Mouse (Mus musculus): ENCODE results near the gene Mdn1.

Mdn1 gene

DNA sequence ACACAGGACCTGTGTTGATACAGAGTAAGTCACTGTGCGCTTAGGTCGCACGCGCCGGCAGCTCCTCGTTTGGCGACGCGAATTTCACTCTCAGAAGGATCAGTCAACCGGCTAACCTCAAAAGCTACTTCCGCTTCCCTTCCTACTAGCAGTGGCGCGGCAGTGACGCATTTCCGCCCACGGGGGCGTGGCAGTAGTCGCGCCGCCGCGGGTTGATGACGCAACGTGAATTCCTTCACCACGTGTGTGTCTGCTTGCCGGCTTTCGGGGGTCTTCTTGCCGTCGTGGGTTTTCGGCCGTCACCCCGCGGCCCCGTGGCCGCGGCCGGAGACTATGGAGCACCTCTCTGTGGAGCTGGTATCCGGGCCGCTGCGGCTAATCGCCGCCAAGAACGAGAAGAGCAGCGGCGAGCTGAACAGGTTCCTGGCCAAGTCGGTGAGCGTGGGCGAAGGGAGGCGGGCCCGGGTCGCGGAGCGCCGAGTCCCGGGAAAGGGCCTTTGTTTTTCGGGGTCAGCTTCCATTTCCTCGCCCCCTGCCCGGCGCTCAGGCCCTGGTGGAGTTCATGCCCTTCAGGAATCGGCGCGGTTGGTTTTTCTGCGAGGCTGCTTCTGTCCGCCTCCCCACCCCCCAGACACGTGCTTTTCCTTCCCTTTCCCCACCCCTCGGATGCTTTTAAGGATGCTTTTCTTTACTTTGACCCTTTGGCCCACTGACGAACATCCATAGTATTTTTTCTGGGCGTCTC is at the start of gene Mdn1:
Gene Mdn1 (plus strand): TSS at position 202 of the 745 bp plus-strand sequence.
- peak; percentile 95 for DNase-seq (ENCODE audit: low read depth, low spot score)

DNA sequence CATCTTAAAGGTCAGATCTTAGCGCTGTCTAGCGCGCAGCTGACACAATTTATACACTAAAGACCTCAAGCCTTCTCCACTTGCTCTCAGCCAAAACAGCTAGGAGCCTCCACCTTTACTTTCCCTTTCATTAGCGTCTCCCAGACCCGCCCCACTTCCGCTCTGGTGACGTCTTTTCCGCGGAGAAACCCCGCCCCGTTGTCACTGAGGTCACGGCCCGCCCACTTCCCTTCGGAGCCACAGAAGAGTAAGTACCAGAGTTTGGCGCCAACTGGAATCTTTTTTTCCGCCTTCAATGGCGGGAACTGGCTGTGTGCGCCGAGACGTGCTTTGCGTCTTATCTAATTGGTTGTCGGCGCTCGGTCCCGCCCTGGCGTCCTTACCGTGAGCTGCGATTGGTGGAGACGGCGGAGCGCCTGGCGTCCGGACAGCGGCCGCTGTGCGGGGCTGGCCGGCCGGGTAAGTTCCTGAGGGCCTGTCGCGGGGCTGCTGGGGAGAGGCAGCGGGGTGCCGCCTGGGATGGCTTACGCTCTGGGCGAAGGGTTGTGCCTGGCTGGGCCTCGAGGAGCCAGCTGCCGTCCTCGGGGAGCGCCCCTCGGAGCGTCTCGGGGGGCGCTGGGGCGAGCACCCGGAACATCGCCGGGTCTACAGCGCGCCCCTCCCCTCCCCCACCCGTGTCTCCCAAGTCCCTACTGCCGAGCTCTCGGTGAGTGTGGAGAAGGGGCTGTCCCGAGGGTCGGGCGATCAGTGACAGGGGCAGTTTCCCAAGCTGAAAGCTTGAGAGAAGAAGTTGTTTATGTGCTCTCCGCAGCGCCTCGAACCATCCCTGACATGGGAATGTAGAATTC is 41.7 kb upstream of the Mdn1 start, which contains the start of gene Casp8ap2:
Gene Casp8ap2 (plus strand): TSS at position 418 of the 848 bp plus-strand sequence.
- DNase-seq (ENCODE audit: low read depth, low spot score): peak; percentile 99

DNA sequence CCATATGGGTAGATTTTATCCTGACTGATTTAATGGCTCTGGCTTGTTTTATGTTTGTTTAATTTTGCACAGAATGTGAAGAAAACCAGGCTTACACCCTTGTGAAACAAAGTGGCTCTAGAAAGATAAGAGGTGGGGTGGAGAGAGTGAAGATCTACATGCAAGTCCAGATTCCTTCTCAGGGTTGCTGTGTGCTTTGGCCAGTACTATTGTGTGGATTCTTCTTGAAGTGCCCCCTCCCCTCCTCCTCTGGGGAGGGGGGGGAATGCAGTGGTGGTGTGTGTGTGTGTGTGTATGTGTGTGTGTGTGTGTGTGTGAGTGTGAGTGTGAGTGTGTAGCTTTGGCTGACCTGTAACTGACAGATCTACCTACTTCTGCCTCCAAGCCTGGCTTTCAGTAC is 35.3 kb upstream of the Mdn1 start:
- no peak for DNase-seq (ENCODE audit: low read depth, low spot score)

DNA sequence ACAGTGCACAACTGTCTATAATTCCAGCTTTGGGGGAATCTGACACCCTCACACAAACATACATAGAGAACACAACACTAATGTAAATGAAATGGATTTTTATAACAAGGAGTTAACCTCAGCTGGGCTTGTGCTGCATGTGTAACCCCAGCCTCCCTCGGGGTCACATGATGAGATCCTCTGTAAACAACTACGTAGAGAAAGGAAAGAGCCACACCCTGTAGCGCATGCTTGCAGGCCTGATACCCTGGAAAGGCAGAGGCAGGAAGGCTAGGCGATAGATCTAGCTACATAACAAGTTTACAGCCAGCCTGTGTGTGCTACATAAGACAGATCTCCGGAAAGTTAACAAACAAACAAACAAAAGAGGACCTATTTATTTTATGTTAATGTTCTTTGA is 5.2 kb upstream of the Mdn1 start:
- no peak for DNase-seq (ENCODE audit: low read depth, low spot score)

DNA sequence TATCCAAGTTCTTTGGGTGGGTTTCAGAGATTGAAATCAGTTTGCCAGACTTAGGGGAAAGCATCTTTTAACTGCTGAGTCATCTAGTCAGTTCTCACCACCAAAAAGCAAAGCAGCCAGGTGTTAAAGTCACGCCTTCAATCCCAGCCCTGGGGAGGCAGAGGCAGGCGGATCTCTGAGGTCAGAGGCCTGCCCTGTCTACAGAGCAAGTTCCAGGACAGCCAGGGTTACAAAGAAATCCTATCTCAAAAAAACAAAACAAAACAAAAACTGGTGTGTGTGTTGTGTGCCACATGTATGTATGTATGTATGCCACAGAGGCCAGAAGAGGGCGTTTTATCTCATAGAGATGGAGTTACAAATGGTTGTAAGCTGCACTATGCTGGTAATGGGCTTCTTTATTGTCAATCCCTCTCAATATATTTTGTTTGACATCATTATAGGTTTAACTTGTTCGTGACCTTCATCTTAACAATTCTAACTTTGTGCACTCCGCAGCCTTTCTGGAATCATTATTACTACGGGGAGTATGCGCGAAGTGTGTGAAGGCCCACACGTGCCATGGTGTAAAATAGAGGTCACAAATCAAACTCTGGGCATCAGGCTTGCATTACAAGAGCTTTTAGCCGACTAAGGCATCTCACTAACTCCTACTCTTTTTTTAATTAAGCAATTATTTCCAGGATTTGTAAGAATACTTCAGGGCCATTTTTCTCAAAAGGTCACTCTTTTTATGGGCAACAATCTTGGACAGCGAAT is 594 bp upstream of the Mdn1 start:
- DNase-seq (ENCODE audit: low read depth, low spot score): no peak

DNA sequence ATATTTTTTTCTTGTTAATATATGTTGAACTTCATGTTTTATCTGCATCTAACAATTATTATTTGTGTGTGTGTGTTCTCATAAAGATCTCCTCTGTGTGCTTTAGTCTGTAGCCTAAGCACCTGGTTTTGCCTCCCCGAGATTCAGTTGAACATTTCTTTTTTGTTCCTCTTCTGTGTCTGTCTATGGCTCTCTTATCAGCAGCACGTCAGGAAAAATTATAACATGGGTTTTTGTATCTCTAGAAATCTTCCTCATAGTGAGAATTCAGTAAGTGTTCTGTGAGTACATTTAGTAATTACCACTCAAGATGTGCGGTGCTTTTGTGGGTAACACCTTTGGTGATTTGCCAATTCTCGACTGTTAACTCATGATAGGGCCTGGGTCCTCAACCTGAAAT is 8.9 kb downstream of the Mdn1 start:
- no peak for DNase-seq (ENCODE audit: low read depth, low spot score)

DNA sequence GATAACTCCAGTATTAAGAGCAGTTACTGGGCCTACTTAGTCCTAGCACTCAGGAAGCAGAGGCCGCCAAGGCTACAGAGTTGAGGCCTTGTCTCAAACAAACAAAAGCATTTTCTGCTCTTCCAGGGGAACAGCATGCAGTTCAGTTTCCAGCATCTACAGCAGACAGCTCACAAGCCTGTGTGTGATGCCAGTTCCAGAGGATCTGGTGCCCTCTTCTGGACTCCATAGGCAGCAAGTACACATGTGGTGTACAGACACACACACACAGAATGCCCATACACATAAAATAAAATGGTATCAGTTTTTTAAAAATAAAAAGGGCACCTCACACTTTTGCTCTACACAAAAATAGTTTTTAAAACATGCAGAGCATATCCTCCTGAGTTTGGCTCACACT is 11.4 kb downstream of the Mdn1 start:
- DNase-seq (ENCODE audit: low read depth, low spot score): no peak

DNA sequence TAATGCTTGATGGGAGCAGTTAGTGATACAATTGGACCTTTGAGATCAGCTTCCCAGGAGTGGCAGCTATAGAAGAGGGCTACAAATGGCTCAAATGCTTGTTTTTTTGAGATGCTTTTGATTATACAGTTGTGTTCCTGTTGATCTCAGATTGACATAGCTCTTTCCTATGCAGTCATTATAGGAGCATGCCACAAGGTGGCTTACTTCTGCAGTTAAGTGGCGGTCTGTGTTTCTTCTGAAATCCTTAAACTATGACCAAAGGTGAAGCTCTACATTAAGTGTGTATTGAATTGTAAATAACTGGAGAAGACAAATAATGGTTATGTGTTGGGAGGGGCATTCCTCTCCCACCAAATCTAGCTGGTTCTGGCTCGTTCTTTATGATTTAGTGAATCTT is 12.9 kb downstream of the Mdn1 start:
- DNase-seq (ENCODE audit: low read depth, low spot score): no peak

DNA sequence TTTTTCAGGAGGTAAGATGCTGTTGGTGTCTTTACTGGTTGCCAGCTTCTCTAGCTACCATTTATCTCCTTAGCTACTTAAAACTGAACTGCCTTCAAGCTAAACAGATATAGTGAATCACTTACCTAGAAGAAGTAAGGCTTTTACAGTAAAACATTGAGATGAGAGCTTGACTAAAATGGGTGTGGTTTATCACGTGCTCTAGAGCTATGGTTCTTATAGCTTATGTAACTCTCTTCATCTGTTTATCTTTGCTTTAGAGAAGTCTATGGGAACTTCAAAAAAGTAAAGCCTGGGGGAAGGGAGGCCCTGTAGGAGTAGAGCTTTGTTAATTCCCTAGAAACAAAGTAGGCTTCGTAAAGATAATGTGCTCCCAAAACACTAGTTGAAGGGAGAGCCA is 17.1 kb downstream of the Mdn1 start:
- DNase-seq (ENCODE audit: low read depth, low spot score): no peak

DNA sequence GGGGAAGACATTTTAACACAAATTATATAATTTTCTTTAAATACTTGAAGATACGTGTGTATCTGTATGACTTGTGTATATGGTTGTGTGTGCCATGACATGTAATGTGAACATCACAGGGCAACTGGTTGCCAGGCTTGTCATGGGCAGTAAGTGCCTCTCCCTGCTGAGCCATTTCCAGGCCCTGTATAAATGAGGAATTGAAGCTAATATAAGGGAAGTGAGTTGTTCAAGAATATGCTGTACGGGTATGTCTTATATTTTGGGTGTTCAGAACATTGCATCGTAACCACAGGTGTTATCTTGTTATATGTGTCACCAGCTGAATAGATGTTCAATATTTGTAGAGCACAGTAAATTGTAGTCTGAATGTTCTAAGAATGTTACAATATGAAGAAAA is 20.6 kb downstream of the Mdn1 start:
- no peak for DNase-seq (ENCODE audit: low read depth, low spot score)

DNA sequence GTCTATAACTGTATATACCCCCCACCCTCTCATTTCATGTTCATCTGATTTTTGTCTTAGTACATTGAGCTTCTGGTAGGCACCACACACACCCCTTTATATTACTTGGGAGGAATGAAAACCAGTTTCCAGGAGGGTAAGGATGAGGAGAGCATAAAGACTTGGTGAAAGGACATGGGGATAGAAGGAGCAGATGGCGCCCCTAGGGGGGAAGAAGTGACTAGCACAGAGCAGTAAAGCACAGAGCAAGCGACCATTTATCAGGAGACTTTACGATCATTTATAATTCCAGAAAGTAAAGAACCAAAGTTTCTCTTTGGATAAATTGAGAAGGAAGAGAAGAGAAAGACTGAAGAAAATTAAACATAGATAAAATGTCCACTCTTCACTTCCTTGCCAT is 23.9 kb downstream of the Mdn1 start:
- DNase-seq (ENCODE audit: low read depth, low spot score): peak; percentile 5

DNA sequence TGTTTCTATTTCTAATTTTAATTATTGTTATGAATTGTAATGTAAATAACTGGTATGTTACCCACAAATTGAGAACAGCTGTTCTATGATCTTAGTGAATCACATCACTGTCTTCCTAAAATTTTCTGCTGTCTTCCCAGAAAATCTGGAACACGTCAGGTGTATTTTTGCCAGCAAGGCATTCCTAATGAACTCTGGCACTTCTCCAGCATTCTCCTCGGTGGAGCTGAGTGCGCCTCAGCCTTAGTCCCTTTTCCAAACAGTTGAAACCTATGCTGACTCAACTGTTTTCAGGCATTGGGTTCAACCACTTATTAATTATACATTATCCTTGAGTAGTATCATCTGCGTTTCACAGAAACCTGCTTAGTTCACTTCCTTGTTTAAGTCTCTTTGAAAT is 25.6 kb downstream of the Mdn1 start:
- no peak for DNase-seq (ENCODE audit: low read depth, low spot score)

DNA sequence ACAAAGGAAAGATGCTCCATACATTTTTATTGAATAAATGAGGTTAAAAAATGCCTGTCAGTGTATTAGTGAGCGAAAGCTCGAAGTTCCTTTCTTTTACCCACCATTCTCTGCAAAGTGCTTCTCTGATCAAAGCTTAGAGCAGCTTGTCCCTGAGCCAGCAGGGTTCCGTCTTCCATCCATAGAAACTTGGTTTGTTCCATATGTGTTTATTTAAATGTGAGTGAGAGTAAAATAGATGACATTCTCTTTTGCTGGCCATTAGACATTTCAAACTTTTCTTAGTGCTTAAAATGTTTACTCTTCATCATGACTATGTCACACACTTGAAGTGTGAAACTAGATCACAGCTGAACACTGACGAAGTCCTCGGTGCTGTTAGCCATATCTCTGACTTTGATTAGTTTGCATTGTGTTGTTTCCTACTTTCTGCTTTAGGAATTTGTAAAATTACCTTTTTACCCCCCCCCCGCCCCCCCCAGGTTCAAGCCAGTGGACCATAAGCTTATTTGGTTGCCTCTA is 26.2 kb downstream of the Mdn1 start:
- DNase-seq (ENCODE audit: low read depth, low spot score): no peak

DNA sequence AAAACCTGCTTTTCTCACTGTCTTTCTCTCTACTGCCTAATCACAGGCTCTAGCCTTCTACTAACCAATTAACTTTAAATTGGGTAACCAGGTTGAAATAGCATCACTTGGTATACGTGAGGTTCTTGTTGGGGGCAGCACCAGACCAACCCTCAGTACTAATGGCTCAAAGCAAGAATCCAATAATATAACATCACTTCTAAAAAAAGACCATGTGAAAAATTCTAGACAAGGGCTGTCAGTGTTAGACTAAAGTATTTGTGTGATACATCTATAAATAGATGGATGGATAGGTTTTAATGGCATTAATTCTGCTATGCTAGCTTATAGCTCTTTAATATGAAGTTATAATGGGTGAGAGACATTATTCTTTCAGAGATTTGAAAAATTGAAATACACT is 60.8 kb downstream of the Mdn1 start:
- DNase-seq (ENCODE audit: low read depth, low spot score): no peak

DNA sequence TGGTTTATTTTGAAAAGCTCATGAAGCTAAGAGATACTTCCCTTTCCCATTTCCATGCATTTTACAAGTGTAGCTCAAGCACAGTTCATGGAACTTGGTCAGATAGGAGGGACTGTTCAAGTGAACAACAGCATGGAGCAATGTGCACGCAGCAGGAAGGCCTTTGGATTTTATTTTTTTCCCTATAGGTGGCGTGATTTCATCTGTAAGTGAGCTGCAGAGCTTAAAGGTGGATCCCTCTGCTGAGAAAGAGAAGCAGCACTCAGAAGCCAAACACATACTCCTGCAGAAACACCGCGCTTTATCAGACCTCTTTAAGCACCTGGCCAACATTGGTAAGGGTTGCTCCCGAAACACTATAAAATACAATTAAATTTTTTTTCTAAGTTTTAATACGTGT is 88.5 kb downstream of the Mdn1 start:
- no peak for DNase-seq (ENCODE audit: low read depth, low spot score)

DNA sequence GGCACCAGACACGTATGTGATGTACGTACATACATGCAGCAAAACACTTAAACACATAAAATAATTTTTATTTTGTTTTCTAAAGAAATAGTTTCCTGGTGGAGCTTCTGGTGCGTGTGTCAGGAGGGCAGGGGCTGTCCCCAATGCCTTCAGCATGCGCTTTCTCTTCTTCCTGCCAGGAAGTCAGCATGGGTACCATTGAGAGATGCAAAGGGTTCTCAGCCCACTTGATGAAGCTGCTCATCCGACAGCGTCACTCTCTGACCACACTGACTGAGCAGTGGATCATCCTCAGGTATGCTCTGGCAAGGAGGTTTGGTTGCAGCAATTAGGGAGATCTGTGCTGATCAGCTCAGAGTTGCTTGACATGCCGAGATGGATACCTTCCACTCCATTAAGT is 91.5 kb downstream of the Mdn1 start:
- DNase-seq (ENCODE audit: low read depth, low spot score): no peak

DNA sequence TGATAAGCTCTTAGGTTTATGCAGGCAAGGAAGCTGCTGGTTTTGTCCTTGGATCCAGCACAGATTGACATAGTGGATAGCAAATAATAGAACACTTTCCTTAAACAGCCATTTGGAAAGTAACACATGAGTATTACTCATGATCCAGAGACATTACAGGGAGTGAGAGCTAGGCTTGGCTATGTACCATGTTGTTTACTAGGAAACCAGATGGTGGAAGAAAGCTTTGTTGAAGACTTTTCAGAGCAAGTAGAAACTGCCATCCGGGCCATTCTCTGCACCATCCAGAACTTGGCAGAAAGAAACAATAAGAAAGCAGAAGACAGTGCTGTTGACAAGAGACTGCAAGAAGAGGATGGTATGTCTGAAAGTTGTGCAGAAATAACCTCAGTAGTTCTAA is 93.8 kb downstream of the Mdn1 start:
- DNase-seq (ENCODE audit: low read depth, low spot score): no peak

DNA sequence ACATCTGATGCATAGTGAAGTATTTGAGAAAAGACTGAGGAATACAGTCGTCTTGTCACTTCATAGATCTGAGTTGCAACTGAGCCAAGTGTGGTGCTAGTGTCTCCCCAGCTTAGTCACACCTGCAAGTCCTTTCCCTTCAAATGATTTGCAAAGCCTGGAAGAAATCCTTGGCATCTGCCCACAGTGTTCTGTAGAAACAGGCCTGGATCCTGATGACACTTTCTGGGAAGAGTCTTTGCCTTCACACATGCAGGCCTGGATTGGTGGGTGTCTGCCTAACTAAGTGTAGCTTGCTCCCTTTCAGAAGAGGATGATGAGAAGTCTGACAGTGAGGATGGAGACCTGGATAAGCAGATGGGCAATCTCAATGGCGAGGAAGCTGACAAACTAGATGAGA is 100.5 kb downstream of the Mdn1 start:
- DNase-seq (ENCODE audit: low read depth, low spot score): no peak

DNA sequence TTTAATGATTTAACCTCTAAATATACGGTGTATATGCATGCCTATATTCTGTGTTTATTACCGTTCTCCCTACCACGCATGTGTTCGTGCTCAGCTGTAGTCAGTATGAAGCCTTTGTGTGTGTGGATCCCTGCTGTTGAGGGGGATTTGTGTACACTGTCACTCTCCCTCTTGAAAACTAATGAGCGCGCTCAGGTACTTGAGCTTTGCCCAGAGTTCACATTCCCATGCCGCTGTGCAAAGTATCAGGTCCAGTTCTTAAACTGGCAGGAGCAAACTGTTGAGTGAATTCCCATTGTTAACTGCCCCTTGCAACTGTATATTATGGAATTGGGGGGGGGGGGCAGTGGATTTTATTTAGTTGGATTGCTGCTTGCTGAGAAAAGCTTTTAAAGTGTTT is 110.6 kb downstream of the Mdn1 start:
- no peak for DNase-seq (ENCODE audit: low read depth, low spot score)

DNA sequence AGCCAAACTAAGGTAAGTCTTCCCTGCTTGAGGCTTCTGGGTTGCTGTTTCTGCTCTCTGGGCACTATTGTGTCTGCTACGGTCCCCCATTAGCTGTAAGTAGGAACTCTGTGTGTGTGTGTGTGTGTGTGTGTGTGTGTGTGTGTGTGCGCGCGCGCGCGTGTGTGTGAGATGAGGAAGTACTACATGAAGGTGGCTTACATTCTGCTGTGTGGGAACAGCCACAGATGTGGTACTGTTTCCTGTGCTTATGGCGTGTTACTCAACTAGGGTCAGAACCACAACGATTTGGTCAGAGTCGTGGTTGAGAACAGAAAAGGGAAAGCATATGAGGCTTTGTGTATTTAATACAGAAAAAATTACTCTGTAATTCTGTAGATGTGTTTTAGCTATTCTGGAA is 111.1 kb downstream of the Mdn1 start:
- no peak for DNase-seq (ENCODE audit: low read depth, low spot score)

DNA sequence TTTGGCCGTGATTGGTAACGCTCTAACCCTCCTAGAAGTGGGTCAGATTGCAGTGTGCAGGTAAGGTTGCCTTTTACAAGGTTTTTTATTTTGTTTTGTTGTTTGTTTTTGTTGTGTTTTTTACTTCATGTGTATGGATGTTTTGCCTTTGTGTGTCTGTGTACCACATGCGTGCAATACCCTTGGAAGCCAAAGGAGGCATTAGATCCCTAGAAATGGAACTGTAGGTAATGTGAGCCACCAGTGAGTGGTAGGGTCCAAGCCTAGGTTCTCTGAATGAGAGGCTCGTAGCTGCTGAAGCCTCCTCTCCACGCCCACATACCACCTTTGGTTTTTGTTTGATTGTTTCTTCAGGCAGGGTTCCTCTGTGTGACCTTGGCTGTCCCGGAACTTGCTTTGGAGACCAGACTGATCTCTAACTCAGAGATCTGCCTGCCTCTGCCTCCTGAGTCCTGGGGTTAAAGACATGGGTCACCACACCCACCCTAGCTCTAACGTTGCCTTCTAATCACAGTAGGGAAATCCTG is 113.4 kb downstream of the Mdn1 start:
- DNase-seq (ENCODE audit: low read depth, low spot score): no peak

DNA sequence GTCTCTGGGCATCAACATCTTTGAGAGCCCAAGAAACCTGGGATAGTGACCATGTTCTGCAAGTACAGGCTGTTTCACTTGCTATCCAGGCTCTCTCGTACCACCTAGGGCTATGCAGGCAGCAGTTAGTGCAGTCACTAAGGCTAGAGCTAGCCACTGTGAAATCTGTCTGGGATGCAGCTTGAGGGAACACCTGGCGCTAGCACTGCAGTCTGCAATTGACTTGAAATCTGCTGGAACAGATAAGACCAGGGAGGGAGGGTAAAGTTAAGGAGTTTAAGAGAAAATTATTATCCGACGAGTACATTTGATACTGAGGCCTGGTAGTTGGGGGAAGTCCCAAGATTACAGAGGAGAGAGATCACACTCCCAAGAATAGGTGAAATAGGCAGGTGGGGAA is 123.1 kb downstream of the Mdn1 start:
- no peak for DNase-seq (ENCODE audit: low read depth, low spot score)
